Mouse (Mus musculus): ENCODE results near the gene Tmem247.

- TF ChIP-seq CTCF (IDR thresholded peaks at IDR 0.05; ENCODE audit: borderline replicate concordance, control insufficient read depth, extremely low read depth, insufficient read depth, low read length, poor library complexity) (no peak), POLR2A (IDR thresholded peaks at IDR 0.05; ENCODE audit: control insufficient read depth, extremely low read depth, insufficient read depth, low read length, poor library complexity) (no peak)
These were observed 19.5 kb upstream of the Tmem247 start for GRCm38 (mm10) chr17:86897486-86898165.
